Mouse (Mus musculus) embryo, embryonic 10 days (tissue): Measurements from ENCODE around the gene Map3k14.
"Not testable (repeated sequence)": the region's sequence is repeated elsewhere in the genome, so short reads cannot be mapped to it uniquely, and the experiment has no call there.

Source experiments
- DNase-seq: peaks from one replicate; pipeline ENCODE4 v3.0.0-alpha.2; 2015; ENCODE audit warnings: low spot score

Gene Map3k14

DNA sequence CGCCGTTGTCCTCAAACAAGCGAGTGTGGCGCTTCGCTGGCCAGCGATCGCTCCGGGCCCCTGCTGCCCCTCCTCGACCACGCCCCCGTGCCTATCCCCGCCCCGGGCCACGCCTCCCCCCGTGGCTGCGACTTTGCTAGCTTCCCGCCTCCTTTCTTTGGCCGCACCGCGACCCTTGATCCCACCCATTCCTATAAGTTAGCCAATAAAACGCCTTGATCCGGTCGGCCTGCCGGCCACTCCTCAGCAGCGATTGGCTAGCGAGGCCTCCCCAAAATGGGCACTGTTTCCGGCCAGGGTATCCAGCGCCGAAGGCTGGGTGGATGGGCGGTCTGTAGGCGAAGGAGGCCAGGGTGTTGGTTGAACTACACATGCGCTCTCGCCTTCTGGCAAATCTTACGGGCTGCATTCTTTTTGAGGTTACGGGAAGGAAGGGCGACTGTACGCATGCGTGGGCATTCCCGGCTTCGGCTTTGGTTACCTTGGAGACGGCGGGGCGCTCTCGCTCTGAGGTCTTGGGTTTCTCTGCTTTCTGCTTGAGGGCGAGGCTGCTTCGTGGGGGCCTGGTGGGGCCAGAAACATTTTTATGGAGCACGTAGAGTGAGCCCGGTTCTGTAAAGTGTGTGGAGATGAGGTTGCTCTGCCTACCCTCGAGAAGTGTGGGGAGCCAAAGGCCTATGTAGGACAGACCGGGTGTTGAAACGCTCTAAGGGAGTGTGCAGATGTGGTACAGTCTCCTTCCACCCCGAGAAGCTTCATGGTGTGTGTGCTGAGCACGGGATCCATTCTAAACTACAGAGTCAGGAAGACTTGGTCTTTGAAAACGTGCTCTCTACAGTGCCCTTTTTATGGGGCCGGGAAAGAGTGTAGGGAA, at the start of gene Map3k14:
TSS of gene Map3k14 (minus strand) at position 127 of the 874 bp plus-strand sequence.
- DNase-seq = peak; percentile 99

DNA sequence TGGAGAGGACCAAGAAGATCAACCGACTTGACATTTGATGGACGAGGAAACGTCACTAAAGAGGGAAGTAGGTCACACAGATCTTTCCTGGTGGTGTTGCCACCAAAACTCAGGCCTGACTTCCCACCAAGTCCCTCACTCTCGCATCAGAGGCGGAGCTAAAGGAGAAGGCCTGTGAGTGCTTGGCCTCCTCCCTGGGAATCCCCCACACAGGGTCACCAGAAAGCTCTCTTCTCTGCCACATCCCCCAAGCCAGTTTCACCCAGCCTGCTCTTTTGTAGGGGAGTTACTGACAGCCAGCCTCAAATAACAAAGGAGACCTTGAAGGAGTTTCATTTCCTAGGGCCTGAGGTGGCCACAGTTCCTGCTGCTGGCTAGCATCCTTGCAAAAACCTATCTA, 48.1 kb upstream of the Map3k14 start:
- DNase-seq = no peak

DNA sequence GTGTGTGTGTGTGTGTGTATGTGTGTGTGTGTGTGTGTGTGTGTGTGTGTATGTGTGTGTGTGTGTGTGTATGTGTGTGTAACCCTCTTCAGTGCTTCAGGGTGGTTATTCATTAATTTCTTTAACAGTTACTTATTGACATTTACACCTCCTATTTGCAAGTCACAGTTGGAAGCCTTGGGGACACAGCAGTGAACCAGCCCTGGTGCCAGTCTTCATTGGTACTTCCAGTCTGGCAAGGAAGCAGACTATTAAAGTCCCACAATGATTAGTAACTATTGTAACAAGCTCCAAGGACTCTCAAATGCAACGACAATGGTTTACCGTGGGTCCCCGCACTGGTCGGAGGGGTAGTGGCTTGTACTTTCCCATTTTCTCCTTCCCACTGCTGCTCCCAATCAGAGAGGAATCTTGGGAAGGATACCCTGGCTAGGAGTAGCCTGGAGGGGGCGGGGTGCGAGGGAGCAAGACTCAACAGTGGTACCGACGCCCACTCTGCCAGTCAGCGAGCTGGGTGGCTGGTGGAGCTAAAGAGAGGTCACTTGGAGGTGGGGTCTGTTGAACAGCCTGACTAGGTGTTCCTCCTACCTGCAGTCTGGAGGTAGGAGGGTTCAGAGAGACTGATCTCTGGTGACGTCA, 47.6 kb upstream of the Map3k14 start:
- DNase-seq = no peak

DNA sequence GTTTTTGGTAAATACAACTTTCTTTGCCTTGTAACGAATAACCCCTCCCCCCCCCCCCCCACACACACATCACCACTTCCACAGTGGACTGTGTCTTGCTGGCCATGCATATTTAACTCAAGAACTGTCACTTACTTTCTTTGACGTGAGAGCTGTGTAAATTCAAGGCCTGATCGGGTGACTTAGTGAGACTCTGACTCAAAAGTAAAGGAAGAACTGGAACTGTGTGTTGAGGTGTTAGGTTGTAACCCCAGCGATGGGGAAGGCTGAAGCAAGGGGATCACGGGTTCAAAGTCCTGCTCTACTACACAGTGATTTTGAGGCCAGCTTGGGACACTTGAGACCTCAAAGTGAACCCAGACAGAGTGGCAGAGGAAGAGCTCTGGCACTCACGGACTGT, 46.3 kb upstream of the Map3k14 start:
- DNase-seq = no peak

DNA sequence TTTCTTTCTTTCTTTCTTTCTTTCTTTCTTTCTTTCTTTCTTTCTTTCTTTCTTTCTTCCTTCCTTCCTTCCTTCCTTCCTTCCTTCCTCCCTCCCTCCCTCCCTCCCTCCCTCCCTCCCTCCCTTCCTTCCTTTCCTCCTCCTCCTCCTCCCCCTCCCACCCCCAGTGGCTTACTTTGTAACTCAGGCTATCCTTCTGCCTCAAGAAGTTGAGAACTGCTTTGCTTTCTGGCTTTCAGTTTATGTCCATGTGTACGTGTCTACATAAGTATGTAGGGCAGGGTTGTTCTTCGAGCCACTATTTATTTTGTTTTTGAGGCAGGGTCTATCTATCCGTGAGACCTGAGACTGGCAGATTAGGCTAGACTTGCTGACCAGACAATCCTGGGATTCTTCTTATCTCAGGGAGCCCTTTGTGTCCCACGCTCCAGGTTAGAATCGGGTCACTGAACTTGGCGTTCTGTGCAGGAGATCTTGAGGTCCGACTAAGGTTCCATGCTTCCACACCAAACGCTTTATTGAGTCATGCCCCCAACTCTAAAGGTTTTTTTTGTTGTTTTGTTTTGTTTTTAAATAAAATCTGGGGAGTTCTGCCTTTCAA, 45.5 kb upstream of the Map3k14 start:
- no peak for DNase-seq

DNA sequence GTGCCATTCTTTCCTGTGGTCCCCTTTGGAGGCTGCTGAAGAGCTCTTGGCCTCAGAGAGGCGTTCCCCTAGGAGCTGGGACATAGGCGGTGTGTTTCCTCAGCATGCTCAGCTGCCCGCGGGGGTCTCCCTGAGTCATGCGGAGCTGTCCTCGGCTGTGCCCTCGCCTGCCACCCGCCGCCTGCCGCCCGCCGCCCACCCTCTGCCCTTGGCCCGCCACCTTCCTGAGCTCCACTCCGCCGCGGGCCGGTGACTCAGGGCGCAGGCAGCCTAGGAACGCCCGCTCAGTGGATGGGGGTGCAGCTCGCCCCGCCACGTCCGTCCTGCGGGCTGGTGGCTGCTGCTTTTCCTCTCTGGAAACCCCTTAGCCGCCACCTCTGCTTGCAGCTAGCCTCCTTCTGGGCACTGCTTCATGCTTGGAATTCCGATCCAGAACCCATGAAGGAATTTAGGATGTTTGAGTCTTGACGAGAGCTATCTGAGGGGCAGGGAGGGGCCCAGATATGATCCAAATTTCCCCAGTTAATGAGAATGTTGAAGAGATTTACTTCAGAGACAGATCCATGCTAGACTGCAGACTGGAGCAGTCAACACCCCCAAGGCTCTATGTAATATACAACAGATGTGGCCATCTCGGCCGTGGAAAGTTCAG, 44.8 kb upstream of the Map3k14 start:
- peak; percentile 70 for DNase-seq

DNA sequence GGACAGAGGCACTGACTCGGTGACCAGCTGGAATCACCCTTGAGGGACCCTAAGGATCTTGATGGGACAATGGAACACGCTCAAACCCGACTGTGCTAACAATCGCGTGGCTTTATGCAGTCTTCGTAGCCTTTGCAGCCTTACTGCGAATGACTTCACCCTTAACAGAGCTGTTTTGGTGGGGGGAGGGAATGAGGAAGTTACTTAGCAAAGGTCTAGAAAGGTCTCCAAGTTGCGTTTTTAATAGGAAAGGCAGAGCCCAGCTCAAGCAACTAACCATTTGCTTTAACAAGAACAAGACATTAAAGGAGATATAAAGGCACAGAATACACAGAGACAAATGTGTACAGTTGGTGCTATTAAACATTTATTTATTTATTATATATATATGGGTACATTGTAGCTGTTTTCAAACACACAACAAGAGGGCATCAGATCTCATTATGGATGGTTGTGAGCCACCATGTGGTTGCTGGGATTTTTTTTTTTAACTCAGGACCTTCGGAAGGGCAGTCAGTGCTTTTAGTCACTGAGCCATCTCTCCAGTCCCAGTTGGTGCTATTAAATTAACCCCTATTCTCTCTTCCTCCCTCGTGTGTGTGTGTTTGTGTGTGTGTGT, 42.8 kb upstream of the Map3k14 start:
- no peak for DNase-seq

DNA sequence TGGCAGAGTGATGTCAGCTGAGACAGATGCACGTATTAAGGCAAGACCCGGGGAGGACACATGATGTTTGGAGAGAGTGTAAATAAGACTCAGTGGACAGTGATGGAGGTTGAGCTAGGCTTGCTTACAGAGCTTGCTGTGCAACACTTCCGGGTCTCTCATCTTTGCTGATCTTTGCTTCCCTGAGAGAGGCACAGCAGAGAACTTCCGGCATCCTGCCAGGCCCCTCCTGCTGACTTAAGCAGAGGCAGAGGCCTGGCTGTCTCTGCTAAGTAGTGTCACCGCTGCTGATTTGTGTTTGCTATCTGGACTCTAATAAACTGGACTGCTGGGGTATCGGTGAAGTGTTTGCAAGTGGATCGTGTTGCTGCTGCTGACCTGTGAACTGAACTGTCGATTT, 40.6 kb upstream of the Map3k14 start:
- DNase-seq = no peak

DNA sequence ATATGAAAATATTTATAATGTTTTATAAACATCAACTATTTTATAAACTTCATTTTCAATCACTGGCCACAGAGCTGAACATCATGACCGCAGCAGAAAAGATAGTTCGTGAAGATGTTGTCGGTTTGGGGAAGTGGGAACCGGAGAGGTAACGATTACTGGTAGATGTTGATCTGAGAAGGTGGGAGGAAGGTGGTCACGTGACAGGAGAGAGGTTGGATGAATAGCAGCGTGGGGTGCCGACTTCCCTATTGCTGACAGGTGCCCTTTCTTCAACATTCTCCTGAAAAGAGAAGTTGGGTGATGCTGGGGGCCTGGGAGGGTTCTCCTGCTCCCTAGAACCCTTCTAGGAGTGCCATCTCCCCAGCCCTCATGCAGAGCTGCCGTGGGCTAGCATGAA, 37.3 kb upstream of the Map3k14 start:
- DNase-seq = no peak

DNA sequence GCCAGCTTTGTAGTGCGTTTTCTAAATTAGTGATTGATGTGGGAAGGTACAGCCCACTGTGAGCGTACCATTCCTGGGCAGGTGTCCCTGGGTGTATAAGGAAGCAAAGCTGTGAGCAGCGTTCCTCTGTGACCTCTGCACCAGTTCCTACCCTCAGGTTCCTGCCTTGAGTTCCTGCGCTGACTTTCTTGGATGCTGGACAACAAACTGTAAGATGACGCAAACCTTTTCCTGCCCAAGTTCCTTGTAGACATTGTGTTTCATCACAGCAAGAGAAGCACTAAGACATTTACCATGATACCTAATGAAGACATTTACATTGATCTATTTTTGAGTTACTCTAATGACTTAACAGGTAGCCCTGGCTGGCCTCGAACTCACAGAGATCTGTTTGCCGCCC, 27.5 kb upstream of the Map3k14 start:
- no peak for DNase-seq

DNA sequence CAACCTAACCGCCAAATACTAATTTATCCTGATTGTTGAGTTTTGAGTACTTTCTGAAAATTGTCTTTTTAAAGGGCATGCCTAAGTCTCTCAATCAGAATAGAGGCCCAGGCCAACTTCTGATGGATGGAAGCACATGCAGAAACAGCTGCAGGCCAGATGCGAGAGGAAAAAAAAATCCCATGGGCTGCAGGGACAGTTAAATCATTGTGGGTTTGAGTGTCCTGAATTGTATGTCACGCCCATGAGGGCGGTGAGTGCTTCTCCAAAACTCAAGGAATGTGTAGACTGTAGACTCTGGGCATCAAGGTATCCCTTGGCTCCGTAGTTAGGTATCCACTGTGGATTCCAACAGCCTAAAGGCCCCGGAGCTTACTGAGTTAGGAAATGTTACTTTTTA, 26.8 kb upstream of the Map3k14 start:
- DNase-seq = peak; percentile 20

DNA sequence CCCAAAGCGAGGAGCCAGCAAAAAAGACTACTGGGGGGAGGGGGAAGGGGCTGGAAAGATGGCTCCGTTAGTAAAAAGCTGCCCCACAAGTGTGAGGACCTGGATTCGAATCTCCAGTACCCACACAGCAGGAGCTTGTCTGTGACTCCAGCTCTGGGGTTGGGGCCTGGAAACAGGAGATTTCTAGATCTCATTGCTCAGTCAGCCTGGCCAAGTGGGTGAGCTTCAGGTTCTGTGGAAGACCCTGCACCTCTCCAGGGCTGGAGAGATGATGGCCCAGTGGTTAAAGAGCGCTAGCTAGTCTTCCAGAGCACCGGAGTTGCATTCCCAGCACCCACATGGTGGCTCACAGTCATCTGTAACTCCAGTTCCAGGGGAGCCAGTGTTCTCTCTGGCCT, 25.6 kb upstream of the Map3k14 start:
- DNase-seq = no peak

DNA sequence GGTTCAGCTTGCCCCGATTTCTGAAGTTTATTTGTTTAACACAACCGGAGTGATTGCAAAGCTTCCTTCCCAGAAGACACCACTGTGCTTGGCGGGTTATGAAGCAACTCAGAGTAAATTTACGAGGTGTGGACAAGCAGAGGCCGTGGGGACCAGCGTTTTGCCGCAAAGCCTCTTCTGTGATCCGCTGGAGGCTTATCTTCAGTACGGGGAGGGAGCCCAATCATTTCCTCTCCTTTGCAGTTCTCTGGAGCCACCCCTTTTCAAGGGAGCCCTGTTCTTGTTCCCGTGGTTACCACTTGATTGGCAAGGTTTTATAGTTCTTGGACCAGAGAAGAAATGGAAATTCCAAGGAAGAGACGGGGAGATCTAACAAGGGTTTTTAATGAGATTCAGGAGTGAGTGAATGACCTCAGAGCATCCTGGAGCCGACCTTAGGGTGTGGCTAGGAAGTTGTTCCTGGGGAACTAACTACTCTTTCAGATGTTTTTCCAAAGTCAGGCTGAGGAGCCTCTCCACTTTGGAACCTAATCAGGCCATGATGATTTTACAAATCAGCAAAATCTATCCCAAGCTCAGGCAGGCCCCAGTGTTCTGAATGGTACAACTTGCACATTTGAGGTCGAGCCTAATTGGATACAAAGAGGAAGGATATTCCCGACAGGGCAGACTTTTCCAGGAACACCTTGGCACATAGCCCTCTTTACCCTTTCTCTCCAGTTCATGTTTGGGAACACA, 25.0 kb upstream of the Map3k14 start:
- DNase-seq = peak; percentile 40

DNA sequence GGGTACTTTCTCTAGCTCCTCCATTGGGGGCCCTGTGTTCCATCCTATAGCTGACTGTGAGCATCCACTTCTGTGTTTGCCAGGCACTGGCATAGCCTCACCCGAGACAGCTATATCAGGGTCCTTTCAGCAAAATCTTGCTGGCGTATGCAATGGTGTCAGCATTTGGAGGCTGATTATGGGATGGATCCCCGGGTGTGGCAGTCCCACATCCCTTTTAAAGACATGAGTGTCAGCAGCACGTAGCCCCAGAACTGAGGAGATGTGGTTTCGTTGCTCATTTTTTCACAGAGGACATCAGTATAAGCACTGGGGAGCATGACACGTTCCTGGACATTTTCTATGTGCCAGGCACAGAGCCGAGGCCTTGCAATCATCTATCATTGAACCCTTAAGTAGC, 23.6 kb upstream of the Map3k14 start:
- DNase-seq = not testable (repeated sequence)

DNA sequence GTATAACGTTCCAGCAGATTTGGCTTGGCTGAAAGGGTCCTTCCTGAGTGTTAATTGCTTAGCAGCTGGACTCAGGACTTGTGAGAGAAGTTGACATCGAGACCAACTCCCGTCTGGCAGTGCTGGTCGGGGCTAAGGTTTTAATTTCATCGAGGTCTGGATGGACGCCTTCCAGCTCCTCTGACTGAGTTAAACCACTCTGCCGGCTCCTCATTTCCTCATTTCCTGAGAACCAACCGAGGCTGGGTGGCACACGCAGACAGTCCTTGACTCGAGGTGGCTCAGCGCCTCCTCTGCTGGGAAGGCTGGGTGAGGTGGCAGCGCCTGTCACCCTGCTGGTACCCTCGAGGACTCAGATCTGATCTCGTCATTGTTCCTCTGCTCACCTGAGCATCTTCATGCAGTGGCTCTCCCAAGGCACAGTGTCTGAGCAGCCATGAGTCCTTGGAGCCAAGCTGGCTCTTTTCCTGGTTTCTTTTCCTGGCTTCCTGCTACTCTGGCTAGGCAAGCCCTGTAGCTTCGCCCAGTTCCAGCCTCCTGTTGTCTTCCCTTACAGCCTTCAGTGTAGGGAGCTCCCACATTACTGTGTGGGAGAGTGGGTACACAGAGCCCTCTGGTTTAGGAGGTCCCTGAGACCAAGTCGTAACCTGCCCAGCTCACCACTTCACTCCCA, 21.2 kb upstream of the Map3k14 start:
- no peak for DNase-seq

DNA sequence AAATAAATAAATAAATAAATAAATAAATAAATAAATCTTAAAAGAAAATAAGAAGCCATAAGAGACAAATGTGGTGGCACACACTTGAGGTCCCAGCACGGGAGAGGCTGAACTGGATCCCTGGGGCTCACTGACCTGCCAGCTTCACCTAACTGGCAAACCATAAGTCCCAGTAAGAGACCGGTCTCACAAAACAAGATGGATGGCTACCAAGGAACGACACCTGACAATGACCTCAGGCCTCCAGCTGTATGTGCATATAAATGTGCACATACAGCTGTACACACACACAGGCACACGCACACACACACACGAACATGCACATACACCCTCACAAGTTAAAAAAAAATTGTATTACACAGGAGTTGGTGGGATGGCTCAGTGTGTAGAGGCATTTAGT, 19.6 kb upstream of the Map3k14 start:
- no peak for DNase-seq

DNA sequence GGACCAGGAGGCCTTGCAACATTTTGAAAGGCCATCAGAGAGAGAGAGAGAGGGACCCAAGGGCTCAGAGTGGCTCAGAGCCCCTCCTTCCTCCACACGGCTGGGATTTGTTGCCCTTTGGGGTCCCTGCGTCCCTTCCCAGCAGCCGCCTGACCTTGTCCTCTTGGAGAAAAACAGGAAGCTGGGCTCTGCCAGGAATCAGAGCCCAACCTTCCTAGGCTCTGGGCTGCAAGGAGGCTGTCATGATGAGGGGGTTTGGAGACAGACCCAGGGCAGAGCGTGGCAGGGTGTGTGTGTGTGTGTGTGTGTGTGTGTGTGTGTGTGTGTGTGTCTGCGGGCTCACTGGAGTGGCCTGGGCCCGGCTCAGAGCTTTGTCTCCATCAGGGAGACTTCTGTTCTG, 18.7 kb upstream of the Map3k14 start:
- DNase-seq = peak; percentile 27

DNA sequence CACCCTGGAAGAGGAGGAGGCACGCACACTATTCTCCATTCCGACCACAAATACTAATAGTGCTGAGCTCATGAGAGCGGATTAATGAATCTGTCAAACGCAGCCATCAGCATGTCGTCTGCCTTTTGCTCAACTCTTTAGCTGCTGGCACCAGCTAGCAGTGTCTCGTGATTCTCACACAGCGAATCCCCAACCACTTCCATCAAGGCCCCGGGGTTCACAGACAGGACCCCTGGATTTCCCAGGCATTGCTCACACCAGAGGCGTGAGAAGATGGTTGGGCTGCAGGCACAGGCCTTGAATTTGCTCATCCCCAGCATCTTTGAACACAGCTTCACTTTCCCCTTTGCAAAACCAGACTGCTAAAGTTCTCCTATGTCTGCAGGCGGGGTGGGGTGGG, 18.0 kb upstream of the Map3k14 start:
- no peak for DNase-seq

DNA sequence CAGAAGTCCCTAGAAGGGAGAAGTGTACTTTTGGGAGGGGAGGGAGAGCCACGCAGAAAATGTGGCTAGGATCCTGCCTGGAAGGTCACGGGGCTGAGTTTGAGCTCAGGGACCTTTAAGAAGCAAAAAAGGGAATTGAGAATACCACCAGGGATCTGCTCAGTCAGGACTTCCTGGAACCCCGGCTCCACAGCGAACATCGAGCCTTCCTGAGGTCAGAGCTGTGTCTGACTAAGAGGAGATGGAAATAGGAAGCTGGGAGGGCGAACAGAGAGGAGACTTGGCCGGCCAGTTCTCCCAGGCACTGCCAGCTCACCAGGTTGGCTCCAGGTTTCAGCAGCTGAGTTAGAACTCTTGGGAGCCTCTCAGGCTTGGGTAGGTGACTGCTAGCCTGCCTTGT, 14.5 kb upstream of the Map3k14 start:
- no peak for DNase-seq

DNA sequence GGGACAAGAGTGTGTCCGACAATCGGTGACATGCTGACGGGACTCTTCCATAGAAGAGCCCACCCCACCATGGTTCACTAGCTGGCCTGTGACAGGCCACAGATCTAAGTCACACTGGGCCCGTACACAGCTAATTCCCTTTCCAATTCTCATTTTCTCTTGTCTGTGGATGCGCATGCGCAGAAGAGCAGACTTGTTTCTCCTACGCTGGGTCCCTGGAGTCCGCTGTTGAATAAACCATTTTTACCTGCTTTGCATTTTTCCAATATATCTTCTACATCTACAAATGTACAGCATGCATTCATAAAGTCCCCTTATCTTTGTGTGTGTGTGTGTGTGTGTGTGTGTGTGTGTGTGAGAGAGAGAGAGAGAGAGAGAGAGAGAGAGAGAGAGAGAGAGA, 9.2 kb upstream of the Map3k14 start:
- no peak for DNase-seq

DNA sequence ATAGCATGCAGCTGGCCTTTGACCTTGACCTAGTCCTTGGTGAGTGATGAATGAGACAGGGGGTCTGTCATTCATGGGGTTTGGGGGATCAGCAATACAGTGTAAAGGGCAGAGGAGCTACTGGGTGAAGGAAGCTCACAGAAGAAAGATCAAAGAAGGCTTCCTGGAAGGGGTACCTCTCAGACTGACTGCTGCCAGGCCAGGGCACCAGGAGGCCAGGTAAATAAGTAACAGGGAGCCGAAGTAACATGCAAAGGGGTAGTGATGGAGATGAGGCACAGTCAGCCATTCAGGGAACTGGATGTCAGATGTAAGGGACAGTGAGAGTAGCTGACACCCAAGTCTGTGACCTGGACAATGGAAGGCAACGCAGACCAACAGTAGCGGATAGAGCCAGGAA, 5.6 kb upstream of the Map3k14 start:
- no peak for DNase-seq
